Mouse (Mus musculus) heart, postnatal 0 days (tissue): ENCODE results near the gene Elmsan1.

Experiments
- CTCF ChIP-seq: IDR thresholded peaks from 2 replicates; pipeline ENCODE4 v1.5.1; 2016; ENCODE audit warnings: antibody characterized with exemption, control low read depth, low read depth
- EP300 ChIP-seq: IDR thresholded peaks from 2 replicates; pipeline ENCODE4 v1.6.1; 2016; ENCODE audit warnings: antibody characterized with exemption, low read depth

- TF ChIP-seq CTCF = no peak
- no peak for TF ChIP-seq EP300
Observed at GRCm38 (mm10) chr12:84180090-84180489, 38.6 kb downstream of the Elmsan1 start.
